Mouse (Mus musculus) stomach, postnatal 0 days (tissue): ENCODE measurements at regions not wholly inside any gene's neighbourhood (a gene's known extent, or its start where the extent isn't known, plus 50 kb on each side); places are given as distances from the start of the nearest gene placed in this dataset.

Experiments
- CTCF ChIP-seq: IDR thresholded peaks from 2 replicates; pipeline ENCODE4 v1.5.1; 2016; ENCODE audit warnings: antibody characterized with exemption, low read depth, mild to moderate bottlenecking, moderate library complexity
- EP300 ChIP-seq: optimal IDR thresholded peaks from 2 replicates; pipeline ENCODE3; 2016; ENCODE audit warnings: antibody characterized with exemption

DNA sequence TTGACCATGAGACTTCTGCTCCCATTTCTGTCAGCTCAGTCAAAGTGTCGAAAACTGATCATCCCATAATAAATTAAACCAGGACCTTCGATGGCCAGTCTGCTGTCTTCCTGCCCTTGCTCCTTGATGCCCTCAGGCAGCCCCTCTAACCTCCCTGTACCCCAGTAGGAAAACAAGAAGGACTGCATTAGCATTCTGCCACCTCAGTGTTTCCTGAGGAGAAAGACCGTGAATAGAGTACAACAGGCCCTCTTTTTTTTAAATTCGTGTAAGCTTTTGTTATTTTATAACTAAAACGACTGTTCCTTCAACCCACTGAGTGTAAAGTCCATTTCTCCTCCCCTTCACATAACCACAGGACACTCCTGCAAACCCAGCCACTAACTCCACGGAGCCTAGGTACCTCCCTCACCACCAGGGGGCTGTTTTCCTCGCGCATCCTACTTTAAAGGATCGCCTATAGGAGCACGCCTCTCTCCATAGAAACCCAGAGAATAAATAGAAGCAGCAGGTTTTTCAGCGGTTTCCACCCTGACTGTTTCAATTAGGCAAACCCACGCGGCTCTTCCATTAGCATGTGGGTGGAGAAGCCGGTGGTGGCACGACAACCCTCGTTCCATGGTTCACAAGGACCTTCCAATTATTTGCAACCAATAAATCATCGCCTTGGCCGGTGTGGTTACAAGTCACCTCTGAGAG lies 122.6 kb downstream of the Utp18 start:
- TF ChIP-seq CTCF (peak; percentile 67), EP300 (no peak)
